In genomic region chr8:33985430-33985977, GRCm38 (mm10) we compare ENCODE assay signal across 15 mouse cellular contexts.
DNase-seq lines count a peak whose midpoint lies in the region; ATAC-seq and TF ChIP-seq lines count a peak whose summit lies in the region.
"Had no signal": no experiment of that assay in that cellular context is flagged by ENCODE, and none has a peak within 500 bp of the region (broad histone marks: within the 10 kb centered on the region; RNA-seq: fewer than 3 reads in every experiment).

No protein-coding gene starts in this region.

- H3K27me3 ChIP-seq in spleen, adult 2 months (ENCODE audit: control insufficient read depth, insufficient read depth, low read length), result no peaks in the 10 kb centered on the region
- no peaks in the 10 kb centered on the region for H3K27me3 ChIP-seq in hindbrain, embryonic 10.5 days (ENCODE audit: insufficient read depth, poor library complexity, severe bottlenecking)
- no peaks in the 10 kb centered on the region for H3K27me3 ChIP-seq in forebrain, embryonic 12.5 days
- H3K27me3 ChIP-seq: forebrain, embryonic 13.5 days; limb, embryonic 13.5 days; midbrain, embryonic 13.5 days had no signal

- 0 out of 4 replicates have a peak, but pooled peaks have one; percentile 29 to 49 for ATAC-seq in hematopoietic stem cell, adult 5-6 weeks (replicated peaks in 1 of 2; ENCODE audit: insufficient read depth in 1 of 2, low FRiP score in 2 of 2, low TSS enrichment in 1 of 2, low read depth in 1 of 2, poor library complexity in 2 of 2, severe bottlenecking in 2 of 2)
- ATAC-seq in megakaryocyte, adult 5-6 weeks (ENCODE audit: poor library complexity, severe bottlenecking), result 0 out of 2 replicates have a peak, but pooled peaks have one; percentile 47
- ATAC-seq in forebrain, embryonic 12.5 days (ENCODE audit: low FRiP score), result no peak
- ATAC-seq: forebrain, embryonic 13.5 days; hindbrain, embryonic 16.5 days; midbrain, embryonic 13.5 days had no signal

- H3K4me1 ChIP-seq in spleen, adult 2 months (ENCODE audit: control insufficient read depth, insufficient read depth, insufficient read length), result no peaks in the 10 kb centered on the region; the same call in 1 of the 2 replicates
- 0 out of 2 replicates have a peak, but pooled peaks cover 9% of the 10 kb centered on the region for H3K4me1 ChIP-seq in hindbrain, embryonic 10.5 days (replicated peaks)
- no peaks in the 10 kb centered on the region for H3K4me1 ChIP-seq in forebrain, embryonic 12.5 days
- H3K4me1 ChIP-seq: forebrain, embryonic 13.5 days; limb, embryonic 13.5 days; midbrain, embryonic 13.5 days had no signal

- H3K4me2 ChIP-seq in forebrain, embryonic 12.5 days, result no peak overlapping the region
- H3K4me2 ChIP-seq: forebrain, embryonic 13.5 days; limb, embryonic 13.5 days; midbrain, embryonic 13.5 days had no signal

- DNase-seq in spleen, adult 2 months (ENCODE audit: low read depth in 1 of 2, low spot score in 2 of 2), result no peak
- no peak for DNase-seq in spleen, postnatal 4 days (ENCODE audit: low spot score in 2 of 2)
- DNase-seq in thymus, postnatal 4 days, result peak; percentile 49
- no peak for DNase-seq in hindbrain, embryonic 10.5 days (ENCODE audit: low spot score)
- DNase-seq in embryo, embryonic 10 days (ENCODE audit: low spot score), result no peak
- DNase-seq: adrenal gland, adult 2 months; heart, adult 2 months had no signal

- no peak overlapping the region for H3K27ac ChIP-seq in spleen, adult 2 months (ENCODE audit: insufficient read depth, low read length)
- no peak overlapping the region for H3K27ac ChIP-seq in hindbrain, embryonic 10.5 days
- no peak overlapping the region for H3K27ac ChIP-seq in forebrain, embryonic 12.5 days
- H3K27ac ChIP-seq: embryonic facial prominence, embryonic 10.5 days; forebrain, embryonic 13.5 days; heart, adult 2 months; limb, embryonic 13.5 days; midbrain, embryonic 13.5 days had no signal

- peak overlapping the region; percentile 51 for H3K4me3 ChIP-seq in spleen, adult 2 months (ENCODE audit: extremely low read depth, insufficient read depth, insufficient read length)
- H3K4me3 ChIP-seq in hindbrain, embryonic 10.5 days, result no peak overlapping the region
- H3K4me3 ChIP-seq in forebrain, embryonic 12.5 days (replicated peaks), result no peak overlapping the region
- H3K4me3 ChIP-seq: embryonic facial prominence, embryonic 10.5 days; forebrain, embryonic 13.5 days; heart, adult 2 months; limb, embryonic 13.5 days; midbrain, embryonic 13.5 days had no signal

- no peak overlapping the region for H3K9ac ChIP-seq in forebrain, embryonic 12.5 days
- H3K9ac ChIP-seq: forebrain, embryonic 13.5 days; limb, embryonic 13.5 days; midbrain, embryonic 13.5 days had no signal

- no peaks in the 10 kb centered on the region for H3K9me3 ChIP-seq in hindbrain, embryonic 10.5 days
- H3K9me3 ChIP-seq in forebrain, embryonic 12.5 days, result no peaks in the 10 kb centered on the region
- H3K9me3 ChIP-seq: embryonic facial prominence, embryonic 10.5 days; forebrain, embryonic 13.5 days; limb, embryonic 13.5 days; midbrain, embryonic 13.5 days had no signal

- 56% methylated on average over 11 of the region's 11 CpGs for WGBS in spleen, adult 2 months
- WGBS in hindbrain, embryonic 10.5 days, result 65% methylated on average over 11 of the region's 11 CpGs
- 61% methylated on average over 11 of the region's 11 CpGs for WGBS in forebrain, embryonic 12.5 days

- no peak for TF ChIP-seq POLR2A in spleen, adult 2 months (IDR thresholded peaks at IDR 0.05; ENCODE audit: low read depth, low read length)

- no peaks in the 10 kb centered on the region for H3K36me3 ChIP-seq in spleen, adult 2 months (ENCODE audit: control insufficient read depth, insufficient read depth, low read length)
- H3K36me3 ChIP-seq in hindbrain, embryonic 10.5 days, result no peaks in the 10 kb centered on the region
- H3K36me3 ChIP-seq in forebrain, embryonic 12.5 days (replicated peaks), result no peaks in the 10 kb centered on the region
- H3K36me3 ChIP-seq: embryonic facial prominence, embryonic 10.5 days; limb, embryonic 13.5 days; midbrain, embryonic 13.5 days had no signal

- no peak for TF ChIP-seq CTCF in spleen, adult 2 months (IDR thresholded peaks at IDR 0.05; ENCODE audit: extremely low read depth, insufficient read depth, insufficient read length, insufficient replicate concordance)
